Mouse (Mus musculus): ENCODE results near the gene 4930402H24Rik. TPM values are rescaled to one million over a fixed set of nuclear protein-coding genes. Genes with fewer than 3 reads are reported as not detected.
"Not testable (repeated sequence)": the region's sequence is repeated elsewhere in the genome, so short reads cannot be mapped to it uniquely, and the experiment has no call there.

The 4930402H24Rik gene
- polyA plus RNA-seq, 1 experiment = 12.4 TPM

DNA sequence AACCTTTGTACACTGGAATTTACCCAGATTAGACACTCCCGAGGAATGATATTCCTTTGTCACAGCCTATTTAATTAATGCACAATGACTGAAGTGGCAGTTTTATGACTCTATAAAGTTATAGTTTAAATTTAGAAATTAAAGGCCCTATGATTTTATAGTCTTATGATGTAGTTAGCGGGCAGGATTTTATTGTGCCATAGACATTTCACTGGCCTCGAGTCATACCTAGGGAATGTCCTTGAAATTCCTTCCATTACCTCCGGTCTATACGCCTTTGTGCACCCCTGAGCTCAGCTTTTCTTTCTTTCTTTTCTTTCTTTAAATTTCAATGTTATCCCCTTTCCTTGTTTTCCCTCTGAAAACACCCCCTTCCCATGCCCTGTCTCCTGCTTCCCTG lies 35.3 kb downstream of the 4930402H24Rik start:
- peak; percentile 61 for DNase-seq (ENCODE audit: low read depth, low spot score)
- 34% methylated on average over 5 of the region's 5 CpGs for WGBS

DNA sequence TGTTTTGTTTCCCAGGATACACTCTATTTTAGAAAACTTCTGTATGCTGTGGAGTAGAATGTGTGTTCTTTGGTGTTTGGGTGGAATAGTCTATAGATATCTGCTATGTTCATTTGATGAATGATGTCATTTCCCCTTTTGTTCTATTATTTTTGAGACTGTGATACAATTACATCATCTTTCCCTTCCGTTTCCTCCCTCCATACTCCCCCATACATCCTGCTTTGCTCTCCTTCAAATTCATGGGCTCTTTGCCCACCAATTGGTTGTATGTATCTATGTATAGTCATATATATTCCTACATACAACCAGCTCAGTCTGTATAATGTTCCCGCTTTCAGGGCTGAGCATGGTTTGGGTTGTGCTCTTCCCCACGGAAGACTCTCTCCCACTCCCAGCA lies 44.1 kb downstream of the 4930402H24Rik start:
- no peak for DNase-seq (ENCODE audit: low read depth, low spot score)
- WGBS = 82% methylated on average over 3 of the region's 3 CpGs

DNA sequence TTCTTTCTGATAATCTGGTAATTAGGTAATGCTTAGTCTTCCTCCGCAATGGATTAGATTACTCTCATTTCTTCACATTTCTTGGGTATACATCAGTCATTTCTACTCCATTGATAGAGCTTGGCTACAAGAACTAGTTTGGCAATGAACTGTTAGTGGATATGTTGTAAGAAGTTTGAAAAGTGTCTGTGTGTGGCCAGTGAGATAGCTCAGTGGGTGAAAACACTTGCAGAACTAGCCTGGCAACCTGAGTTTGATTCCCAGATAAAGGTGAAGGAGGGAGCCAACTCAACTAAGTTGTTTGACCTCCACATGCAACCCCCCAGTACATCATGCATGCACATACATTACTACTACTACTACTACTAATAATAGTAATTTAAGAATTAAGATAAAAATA lies 53.2 kb downstream of the 4930402H24Rik start:
- no peak for DNase-seq (ENCODE audit: low read depth, low spot score)
- 96% methylated on average over 1 of the region's 1 CpGs for WGBS

DNA sequence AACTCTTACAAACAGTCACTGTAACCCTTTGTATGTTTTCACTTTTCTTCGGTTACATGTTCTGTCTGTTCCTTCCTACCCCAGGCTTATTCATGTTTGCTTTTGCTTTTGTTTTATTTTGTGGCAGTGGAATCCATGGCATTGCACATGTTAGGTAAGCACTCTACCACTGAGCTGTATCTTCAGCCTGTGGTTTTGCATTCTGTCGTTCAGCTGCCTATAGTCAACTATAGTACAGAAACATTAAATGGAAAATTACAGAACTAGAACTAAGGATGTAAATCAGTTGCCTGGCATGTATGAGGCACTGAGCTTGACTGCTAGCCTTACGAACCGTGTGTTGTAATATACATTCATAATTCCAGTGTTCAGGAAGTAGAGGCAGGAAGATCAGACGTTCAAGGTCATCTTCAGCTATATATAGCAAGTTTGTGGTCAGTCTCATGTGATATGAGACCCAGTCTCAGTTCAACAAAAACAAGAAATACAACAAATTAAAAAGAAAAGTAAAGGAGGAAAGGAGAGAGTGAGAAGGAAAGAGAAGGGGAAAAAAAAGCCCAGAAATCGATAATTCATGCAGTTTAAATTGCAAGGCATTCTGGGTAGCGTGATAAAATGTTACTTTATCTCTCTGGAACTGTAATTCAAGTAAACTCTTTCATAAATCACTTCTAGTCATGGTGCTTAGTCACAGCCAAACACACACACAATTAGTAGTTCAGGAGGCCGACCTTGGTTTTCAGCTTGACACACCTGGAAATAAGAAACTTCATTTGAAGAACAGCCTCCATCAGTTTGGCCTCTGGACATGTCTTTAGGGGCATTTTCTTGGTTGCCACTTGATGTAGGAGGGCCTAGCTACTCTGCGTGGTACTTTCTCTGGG lies 54.6 kb downstream of the 4930402H24Rik start:
- 54% methylated on average over 9 of the region's 9 CpGs for WGBS
- no peak for DNase-seq (ENCODE audit: low read depth, low spot score)

DNA sequence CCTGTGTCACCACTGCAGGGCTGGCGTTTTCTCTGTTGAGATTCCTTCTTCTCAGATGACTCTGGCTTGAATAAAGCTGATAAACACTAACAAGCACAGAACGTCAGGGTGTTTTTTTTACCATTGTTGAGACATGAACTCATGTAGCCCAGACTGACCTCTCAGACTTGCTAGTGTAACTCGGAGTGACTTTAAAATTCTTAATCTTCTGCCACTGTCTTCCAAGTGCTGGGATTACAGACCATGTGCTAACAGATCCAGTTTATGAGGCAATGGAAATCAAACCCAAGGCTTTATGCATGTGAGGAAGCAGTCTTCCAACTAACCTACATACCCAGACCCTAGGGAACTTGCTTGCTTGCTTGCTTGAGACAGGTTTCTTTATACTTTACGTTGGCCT lies 56.5 kb downstream of the 4930402H24Rik start:
- WGBS = 81% methylated on average over 4 of the region's 4 CpGs
- no peak for DNase-seq (ENCODE audit: low read depth, low spot score)

DNA sequence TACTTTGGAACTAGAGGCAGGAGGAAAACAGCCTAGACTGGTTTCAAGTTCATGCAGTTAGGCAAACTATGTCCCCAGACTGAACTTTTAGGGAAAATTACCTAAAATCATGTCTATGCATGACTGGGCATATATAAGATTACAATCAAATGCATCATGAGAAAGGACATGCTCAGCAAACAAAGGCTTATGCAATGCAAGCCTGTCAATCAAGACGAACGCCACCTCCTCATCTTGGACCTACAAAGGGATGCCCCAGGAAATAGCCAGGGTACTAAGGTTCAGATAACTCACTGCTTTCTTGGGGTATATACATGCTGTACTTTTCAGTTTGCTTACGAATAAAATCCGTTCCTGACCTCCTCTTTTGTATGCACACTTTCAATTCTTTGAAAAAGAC lies 57.9 kb downstream of the 4930402H24Rik start:
- DNase-seq (ENCODE audit: low read depth, low spot score) = no peak
- WGBS = 92% methylated on average over 4 of the region's 4 CpGs

DNA sequence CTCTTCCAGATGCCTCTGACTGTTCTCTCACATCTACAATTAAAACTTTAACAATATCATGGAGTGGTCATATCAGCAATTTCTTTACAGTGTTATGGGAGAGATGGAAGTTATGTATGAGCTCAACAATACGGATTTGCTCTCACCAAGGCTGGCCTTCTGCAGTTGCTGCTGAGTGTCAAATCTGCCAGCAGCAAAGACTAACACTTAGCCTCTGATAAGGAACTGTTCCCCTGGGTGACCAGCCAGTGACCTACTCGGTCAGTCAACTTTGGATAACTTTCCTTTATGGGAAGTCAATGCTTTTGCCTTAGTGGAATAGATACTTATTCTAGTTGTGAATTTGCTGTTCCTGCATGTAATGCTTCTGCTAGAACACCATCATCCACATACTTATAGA lies 62.6 kb downstream of the 4930402H24Rik start:
- 85% methylated on average over 2 of the region's 2 CpGs for WGBS
- DNase-seq (ENCODE audit: low read depth, low spot score) = no peak

DNA sequence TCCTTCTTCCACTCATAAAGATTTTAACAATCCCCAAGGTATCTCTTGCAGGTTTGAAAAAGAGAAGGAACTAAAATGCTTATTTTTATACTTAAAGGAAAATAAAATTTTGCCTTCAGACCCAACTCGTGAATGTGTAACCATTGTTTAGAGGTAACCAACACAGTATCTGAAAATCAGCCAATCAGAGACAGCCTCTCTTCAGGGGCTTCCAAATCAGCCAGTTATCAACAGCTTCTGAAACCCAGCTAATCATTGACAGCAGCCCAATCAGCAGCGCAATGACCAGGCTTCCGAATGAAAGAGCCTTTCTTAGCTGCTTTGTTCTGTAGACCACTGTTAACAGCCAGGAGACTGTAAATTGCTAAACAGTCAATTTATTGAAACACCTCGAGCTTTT lies 65.4 kb downstream of the 4930402H24Rik start:
- WGBS = 12% methylated on average over 4 of the region's 4 CpGs
- DNase-seq (ENCODE audit: low read depth, low spot score) = no peak

DNA sequence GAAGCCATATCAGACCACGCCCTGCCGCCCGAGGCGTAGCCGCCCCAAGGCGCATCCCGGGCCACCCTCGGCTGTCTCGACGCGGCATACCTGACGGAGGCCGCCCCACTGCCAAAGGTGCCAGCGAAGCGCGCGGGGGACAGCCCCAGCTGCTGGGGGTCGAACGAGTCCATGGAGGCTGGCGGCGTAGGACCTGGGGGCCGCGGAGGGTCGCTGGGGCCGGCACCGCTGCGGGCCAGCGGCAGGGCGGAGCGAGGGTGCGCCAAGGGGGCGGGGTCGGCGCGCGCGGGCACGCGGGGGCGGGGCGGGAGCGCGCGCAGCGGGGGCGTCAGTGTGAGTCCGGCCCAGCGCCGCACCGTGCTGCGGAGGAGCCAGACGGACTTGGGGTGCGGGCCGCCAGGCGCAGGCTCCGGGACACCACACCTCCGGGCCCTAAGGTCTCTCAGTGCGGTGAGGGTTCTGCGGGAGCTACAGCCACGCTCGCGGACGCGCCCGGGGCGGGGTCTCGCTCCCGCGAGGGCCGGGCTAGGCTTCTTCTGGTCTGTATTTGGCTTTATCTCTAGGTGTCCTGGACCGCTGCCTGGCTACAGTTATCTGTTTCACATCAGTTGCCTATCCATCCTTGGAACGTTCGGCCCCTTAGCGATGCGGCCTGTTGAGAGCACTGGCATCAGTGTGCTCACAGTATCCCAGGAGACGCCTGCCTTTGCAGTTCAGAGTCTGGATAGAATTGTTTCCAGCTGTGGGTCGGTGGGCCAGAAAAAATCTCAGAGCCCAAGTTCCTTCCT lies 66.1 kb downstream of the 4930402H24Rik start:
- under 1% methylated on average over 73 of the region's 77 CpGs for WGBS
- peak; percentile 37 for DNase-seq (ENCODE audit: low read depth, low spot score)

DNA sequence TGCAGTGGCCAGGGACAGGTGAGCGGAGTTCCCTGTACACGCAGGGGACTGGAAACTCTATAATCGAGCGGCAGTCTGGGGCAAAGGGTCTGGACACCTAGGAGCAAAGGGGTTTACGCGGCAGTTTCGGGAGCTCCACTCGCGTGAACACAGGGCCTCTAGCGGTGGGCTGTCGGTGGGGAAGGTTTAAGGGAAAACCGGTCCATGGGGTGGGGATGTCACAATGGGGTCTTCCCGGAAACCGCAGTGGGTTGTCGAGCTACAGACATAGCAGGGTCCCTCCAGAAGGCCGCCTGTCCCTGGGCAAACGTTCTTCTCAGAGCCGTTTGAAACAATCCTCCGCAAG lies 66.7 kb downstream of the 4930402H24Rik start:
- 1% methylated on average over 19 of the region's 19 CpGs for WGBS
- no peak for DNase-seq (ENCODE audit: low read depth, low spot score)

DNA sequence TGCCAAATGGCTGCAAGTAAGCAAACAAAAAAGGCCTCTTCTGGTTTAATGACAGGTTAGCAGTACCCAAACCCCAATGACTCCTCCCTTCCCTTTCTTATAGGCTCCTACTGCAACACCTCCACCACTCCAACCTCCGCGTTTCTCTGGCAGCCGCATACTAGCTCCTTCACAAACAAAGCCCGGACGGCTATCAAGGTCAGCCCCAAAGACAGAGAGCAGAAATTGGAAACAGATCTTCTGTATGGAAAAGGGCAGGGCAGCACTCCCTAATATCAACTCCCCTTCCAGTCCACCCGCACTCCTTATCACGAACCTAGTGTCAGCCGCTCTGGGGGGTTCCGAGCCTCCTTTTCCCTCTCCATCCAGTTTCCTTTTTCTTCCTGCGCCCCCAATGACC lies 67.1 kb downstream of the 4930402H24Rik start:
- WGBS = 1% methylated on average over 10 of the region's 10 CpGs
- no peak for DNase-seq (ENCODE audit: low read depth, low spot score)

DNA sequence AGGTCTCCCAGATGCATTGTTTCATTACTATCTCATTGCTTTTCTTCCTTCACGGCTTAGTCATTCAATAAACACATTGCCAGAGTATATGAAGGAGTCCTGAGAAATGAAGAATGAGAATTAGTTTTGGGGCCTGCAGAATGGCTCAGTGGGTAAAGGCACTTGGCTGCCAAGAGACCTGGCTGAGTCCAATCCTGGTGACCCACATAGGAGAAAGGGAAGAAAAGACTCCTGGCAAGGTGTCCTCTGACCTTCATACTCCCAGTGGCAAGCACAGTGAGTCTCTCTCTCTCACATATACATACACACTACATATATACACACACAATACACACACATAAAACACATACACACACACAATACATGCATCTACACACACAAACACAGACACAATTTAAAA lies 68.1 kb downstream of the 4930402H24Rik start:
- WGBS = 56% methylated on average over 1 of the region's 1 CpGs
- no peak for DNase-seq (ENCODE audit: low read depth, low spot score)

DNA sequence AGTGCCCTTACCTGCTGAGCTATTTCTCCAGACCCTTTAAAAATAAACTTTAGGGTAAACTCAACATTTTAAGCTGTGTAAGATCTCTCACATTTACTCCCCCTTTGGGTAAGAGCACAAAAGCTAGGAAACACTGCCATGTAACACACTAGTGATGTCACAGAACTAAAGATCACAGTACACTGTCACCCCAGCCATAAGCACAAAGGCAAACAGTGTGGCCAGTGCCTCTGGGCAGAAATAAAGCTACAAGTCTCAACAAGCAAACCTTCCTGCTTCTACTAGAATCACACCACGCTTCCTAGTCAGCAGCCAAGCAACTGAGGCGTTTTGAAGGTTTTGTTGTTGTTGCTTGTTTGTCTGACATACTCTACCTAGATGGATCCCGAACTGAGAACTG lies 72.5 kb downstream of the 4930402H24Rik start:
- DNase-seq (ENCODE audit: low read depth, low spot score) = no peak
- 82% methylated on average over 3 of the region's 3 CpGs for WGBS

DNA sequence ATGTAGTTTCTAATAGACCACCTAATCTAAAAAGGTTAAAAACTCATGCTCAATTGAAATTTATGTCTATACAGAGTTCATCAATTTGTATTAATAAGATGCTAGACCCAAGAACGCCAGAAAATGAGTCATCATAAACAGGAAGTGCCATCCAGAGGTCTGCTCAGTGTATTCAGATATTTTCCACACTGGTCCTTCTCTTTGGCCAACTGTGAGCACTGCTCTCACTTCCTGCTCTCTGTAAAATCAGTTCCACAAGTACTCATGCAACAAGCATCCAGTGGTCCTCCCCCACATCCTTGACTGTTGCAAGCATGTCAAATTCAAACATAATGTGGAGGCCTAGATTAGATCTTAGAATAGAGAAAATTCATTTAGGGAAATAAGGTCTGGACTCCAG lies 73.6 kb downstream of the 4930402H24Rik start:
- DNase-seq (ENCODE audit: low read depth, low spot score) = no peak
- WGBS = 35% methylated on average over 1 of the region's 1 CpGs

DNA sequence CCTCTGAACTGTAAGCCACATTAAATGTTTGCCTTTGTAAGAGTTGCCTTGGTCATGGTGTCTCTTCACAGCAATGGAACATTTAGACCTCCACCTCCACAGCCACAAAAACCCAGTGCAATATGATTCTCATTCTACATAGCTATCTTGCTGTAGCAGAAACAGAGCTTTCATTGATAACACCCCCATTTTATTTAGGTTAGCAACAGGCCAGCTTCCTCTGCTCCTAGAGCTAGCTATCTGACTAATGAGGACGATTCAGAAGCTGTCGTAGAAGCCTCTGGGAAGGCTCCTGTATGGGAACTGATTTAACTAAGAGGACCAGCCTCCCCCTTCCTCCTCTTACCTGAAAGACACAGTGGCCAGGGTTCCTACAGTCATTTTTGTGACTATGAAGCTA lies 74.2 kb downstream of the 4930402H24Rik start:
- 82% methylated on average over 2 of the region's 2 CpGs for WGBS
- no peak for DNase-seq (ENCODE audit: low read depth, low spot score)

DNA sequence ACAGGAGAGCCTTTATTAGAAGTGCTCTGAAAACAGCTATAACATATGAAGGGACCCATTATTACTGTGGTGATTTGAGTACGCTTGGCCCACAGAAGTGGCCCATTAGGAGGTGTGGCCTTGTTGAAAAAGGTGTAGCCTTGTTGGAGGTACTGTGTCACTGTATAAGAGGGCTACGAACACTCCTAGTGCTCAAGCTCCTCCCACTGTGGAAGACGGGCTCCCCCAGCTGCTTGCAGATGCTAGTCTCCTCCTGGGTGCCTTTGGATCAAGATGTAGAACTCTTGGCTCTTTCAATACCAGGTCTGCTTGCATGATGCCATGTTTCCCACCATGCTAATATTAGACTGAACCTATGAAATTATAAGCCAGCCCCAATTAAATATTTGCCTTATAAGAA lies 76.0 kb downstream of the 4930402H24Rik start:
- DNase-seq (ENCODE audit: low read depth, low spot score) = no peak
- WGBS = 95% methylated on average over 3 of the region's 3 CpGs

DNA sequence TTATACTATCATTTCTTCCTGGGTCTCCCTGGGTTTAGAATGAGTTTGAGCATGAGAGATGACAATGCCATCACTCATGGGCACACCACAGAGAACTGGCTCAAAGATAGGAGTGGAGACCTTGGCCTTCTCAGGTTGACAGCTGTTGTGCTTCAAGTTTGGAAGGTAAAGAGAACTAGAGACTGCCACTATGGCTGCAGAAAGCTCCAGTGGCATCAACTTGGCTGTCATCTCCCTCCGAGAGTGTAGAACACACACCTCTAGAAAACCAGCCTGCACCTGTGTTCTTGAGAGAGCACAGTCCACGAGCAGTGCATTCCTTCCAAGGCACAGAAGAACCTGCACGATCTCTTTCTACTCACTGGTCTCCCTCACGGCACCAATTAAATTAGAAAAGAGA lies 76.7 kb downstream of the 4930402H24Rik start:
- 94% methylated on average over 4 of the region's 4 CpGs for WGBS
- no peak for DNase-seq (ENCODE audit: low read depth, low spot score)

DNA sequence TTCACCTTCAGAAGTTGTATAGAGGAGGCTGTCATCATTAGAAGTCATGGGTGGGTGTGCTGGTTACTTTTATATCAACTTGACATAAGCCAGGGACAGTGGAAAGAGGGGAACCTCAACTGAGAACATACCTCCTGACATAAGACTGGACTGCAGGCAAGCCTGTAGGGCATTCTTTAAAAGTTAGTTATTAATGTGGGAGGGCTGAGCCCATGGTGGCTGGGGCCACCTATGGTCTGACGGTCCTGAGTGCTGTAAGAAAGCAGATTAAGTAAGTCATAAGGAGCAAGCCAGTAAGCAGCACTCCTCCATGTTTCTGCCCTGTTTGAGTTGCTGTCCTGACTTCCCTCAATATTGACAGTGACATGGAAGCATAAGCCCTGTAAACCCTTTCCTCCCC lies 77.5 kb downstream of the 4930402H24Rik start:
- no peak for DNase-seq (ENCODE audit: low read depth, low spot score)
- 96% methylated on average over 1 of the region's 1 CpGs for WGBS

DNA sequence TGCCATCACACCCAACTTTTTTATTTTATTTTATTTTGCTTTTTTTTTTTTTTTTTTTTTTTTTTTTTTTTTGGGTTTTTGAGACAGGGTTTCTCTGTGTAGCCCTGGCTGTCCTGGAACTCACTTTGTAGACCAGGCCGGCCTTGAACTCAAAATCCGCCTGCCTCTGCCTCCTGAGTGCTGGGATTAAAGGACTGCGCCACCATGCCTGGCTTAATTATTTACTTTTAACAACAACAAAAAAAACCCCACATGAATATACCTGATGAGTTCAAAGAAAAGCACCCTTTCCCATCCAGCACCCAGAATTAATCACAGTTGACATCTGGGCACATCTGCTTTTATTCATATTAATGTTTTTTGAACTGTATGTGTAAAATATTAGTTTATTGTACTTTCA lies 78.1 kb downstream of the 4930402H24Rik start:
- WGBS = 82% methylated on average over 3 of the region's 3 CpGs
- DNase-seq (ENCODE audit: low read depth, low spot score) = not testable (repeated sequence)

DNA sequence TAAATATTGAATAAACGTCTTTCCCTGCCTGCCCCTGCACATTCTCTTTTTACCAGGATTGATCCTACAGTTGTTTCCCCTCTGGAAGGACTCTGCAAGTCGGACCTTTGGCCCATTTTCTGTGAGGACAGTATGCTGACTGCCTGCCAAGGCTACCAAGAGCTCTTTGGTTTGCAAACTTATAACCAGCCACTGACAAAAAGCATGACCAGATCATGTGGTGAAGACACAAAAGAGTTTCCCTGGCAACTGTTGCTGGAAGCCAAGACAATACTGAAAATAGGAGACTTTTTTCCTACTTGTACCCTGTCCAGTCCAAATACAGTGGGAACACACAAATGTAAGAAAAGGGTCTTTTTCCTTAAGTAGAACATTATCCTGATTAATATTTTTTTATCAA lies 78.8 kb downstream of the 4930402H24Rik start:
- no peak for DNase-seq (ENCODE audit: low read depth, low spot score)
- WGBS = 42% methylated on average over 2 of the region's 2 CpGs
